Mouse (Mus musculus) mouse embryonic stem cell (cell line): Measurements from ENCODE around the gene Psma7.

Source experiments
- in situ Hi-C, 2 experiments: fragments of 300-500 bp; cut with MboI; formaldehyde crosslinking; loops; 1 replicate in 1 of 2; 3 replicates in 1 of 2; pipeline ENCODE4 v1.14.3; 2019 to 2020; ENCODE audit warnings: low sequenced_read_pairs in 2 of 2, low pct_unique_long_range_greater_than_20kb in 1 of 2, mixed read lengths in 1 of 2; ENCODE audit not compliant: unreplicated experiment in 1 of 2

Gene Psma7

GRCm38 (mm10) chr2:180042256-180042857 is at the start of gene Psma7, which contains the start of gene Ss18l1:
Psma7 (minus strand) TSS chr2:180042433.
Ss18l1 (plus strand) TSS chr2:180042509.
- in situ Hi-C loops = loop anchor here in 1 of 2 experiments (10.0 kb wide), 1 partner anchor 118 kb away; no protein-coding TSS in a partner anchor

- in situ Hi-C loops = no loop called here
These were observed 48.1 kb upstream of the Psma7 start for GRCm38 (mm10) chr2:180090285-180090684.

- in situ Hi-C loops = no loop called here
These were observed 45.2 kb upstream of the Psma7 start for GRCm38 (mm10) chr2:180087472-180087871.

- in situ Hi-C loops = no loop called here
These were observed 44.4 kb upstream of the Psma7 start for GRCm38 (mm10) chr2:180086637-180087027.

GRCm38 (mm10) chr2:180085926-180086636 is 43.8 kb upstream of the Psma7 start:
- in situ Hi-C loops = no loop called here

- in situ Hi-C loops = no loop called here
These were observed 42.3 kb upstream of the Psma7 start for GRCm38 (mm10) chr2:180084565-180084964.

GRCm38 (mm10) chr2:180083063-180083462 is 40.8 kb upstream of the Psma7 start:
- in situ Hi-C loops = no loop called here

GRCm38 (mm10) chr2:180080680-180081079 is 38.4 kb upstream of the Psma7 start:
- in situ Hi-C loops = no loop called here

GRCm38 (mm10) chr2:180077622-180078021 is 35.4 kb upstream of the Psma7 start:
- in situ Hi-C loops = no loop called here

- in situ Hi-C loops = no loop called here
These were observed 30.7 kb upstream of the Psma7 start for GRCm38 (mm10) chr2:180072886-180073285.

- in situ Hi-C loops = no loop called here
These were observed 29.4 kb upstream of the Psma7 start for GRCm38 (mm10) chr2:180071671-180072070.

GRCm38 (mm10) chr2:180070481-180071453 is 28.5 kb upstream of the Psma7 start, which contains the start of gene Mtg2:
Mtg2 (plus strand) TSS chr2:180070588.
- in situ Hi-C loops = no loop called here

- in situ Hi-C loops = no loop called here
These were observed 27.7 kb upstream of the Psma7 start for GRCm38 (mm10) chr2:180069770-180070480.

- in situ Hi-C loops = no loop called here
These were observed 21.3 kb upstream of the Psma7 start for GRCm38 (mm10) chr2:180063338-180064131.

- in situ Hi-C loops = no loop called here
These were observed 10.8 kb upstream of the Psma7 start for GRCm38 (mm10) chr2:180053001-180053400.

- in situ Hi-C loops = no loop called here
These were observed 9.9 kb upstream of the Psma7 start for GRCm38 (mm10) chr2:180051986-180052733.

GRCm38 (mm10) chr2:180050986-180051385 is 8.8 kb upstream of the Psma7 start:
- in situ Hi-C loops = no loop called here
